34 mouse cellular contexts compared by ENCODE assay signal in genomic region chr9:113922677-113923076, GRCm38 (mm10).
"Had no signal": no experiment of that assay in that cellular context is flagged by ENCODE, and none has a peak within 500 bp of the region (broad histone marks: within the 10 kb centered on the region; RNA-seq: fewer than 3 reads in every experiment).

No protein-coding gene starts in this region.

- H3K4me2 ChIP-seq: heart, embryonic 11.5 days; heart, embryonic 12.5 days; heart, embryonic 13.5 days; heart, embryonic 15.5 days; hindbrain, embryonic 12.5 days; hindbrain, embryonic 13.5 days; hindbrain, embryonic 14.5 days; hindbrain, embryonic 15.5 days; intestine, embryonic 15.5 days; kidney, embryonic 15.5 days had no signal

- H3K27me3 ChIP-seq: heart, embryonic 12.5 days; heart, embryonic 13.5 days; heart, embryonic 15.5 days; hindbrain, embryonic 12.5 days; hindbrain, embryonic 13.5 days; hindbrain, embryonic 15.5 days; intestine, embryonic 15.5 days; kidney, embryonic 15.5 days had no signal

- ATAC-seq: hindbrain, embryonic 16.5 days; hindbrain, postnatal 0 days; inflammation-experienced regulatory T-cells, adult 6 months; intestine, embryonic 15.5 days; intestine, embryonic 16.5 days; intestine, postnatal 0 days had no signal

- H3K9me3 ChIP-seq: heart, embryonic 10.5 days; heart, embryonic 12.5 days; heart, embryonic 13.5 days; heart, embryonic 15.5 days; hindbrain, embryonic 10.5 days; hindbrain, embryonic 12.5 days; hindbrain, embryonic 13.5 days; hindbrain, embryonic 15.5 days; intestine, embryonic 15.5 days; kidney, embryonic 15.5 days had no signal

- DNase-seq: heart, postnatal 10 days; heart, postnatal 14 days; heart, postnatal 36 days; kidney, adult 11 months; kidney, adult 18-20 months; kidney, adult 2 months; kidney, adult 8-10 months; kidney, adult 9 months; kidney, postnatal 10 days; kidney, postnatal 14 days; kidney, postnatal 25 days; kidney, postnatal 36 days; kidney, postnatal 4 days; layer of hippocampus, adult 9-11 months; layer of hippocampus, postnatal 36 days had no signal

- H3K9ac ChIP-seq: heart, embryonic 12.5 days; heart, embryonic 13.5 days; heart, embryonic 15.5 days; hindbrain, embryonic 12.5 days; hindbrain, embryonic 13.5 days; hindbrain, embryonic 14.5 days; hindbrain, embryonic 15.5 days; intestine, embryonic 15.5 days; kidney, embryonic 15.5 days had no signal

- H3K4me1 ChIP-seq: heart, embryonic 10.5 days; heart, embryonic 12.5 days; heart, embryonic 13.5 days; heart, embryonic 15.5 days; hindbrain, embryonic 10.5 days; hindbrain, embryonic 12.5 days; hindbrain, embryonic 13.5 days; hindbrain, embryonic 15.5 days; intestine, embryonic 15.5 days; kidney, embryonic 15.5 days had no signal

- H3K4me3 ChIP-seq: heart, embryonic 10.5 days; heart, embryonic 12.5 days; heart, embryonic 13.5 days; heart, embryonic 15.5 days; hindbrain, embryonic 10.5 days; hindbrain, embryonic 12.5 days; hindbrain, embryonic 13.5 days; hindbrain, embryonic 15.5 days; intestine, embryonic 15.5 days; kidney, embryonic 15.5 days; layer of hippocampus, adult 2 months had no signal

- H3K27ac ChIP-seq: heart, embryonic 10.5 days; heart, embryonic 13.5 days; heart, embryonic 15.5 days; hindbrain, embryonic 10.5 days; hindbrain, embryonic 12.5 days; hindbrain, embryonic 13.5 days; hindbrain, embryonic 14.5 days; hindbrain, embryonic 15.5 days; hindbrain, postnatal 0 days; intestine, embryonic 15.5 days; kidney, embryonic 15.5 days; kidney, postnatal 0 days; layer of hippocampus, adult 2 months had no signal
